Mouse (Mus musculus): ENCODE data around the gene Dtl.

GRCm38 (mm10) chr1:191518911-191519310 is 56.4 kb downstream of the Dtl start:
- TF ChIP-seq POLR2A (IDR thresholded peaks at IDR 0.05; ENCODE audit: borderline replicate concordance, extremely low read depth, insufficient read depth, insufficient read length, poor library complexity, severe bottlenecking) (no peak), CTCF (IDR thresholded peaks at IDR 0.05; ENCODE audit: borderline replicate concordance, extremely low read depth, insufficient read depth, insufficient read length) (no peak)

All from brain, embryonic 14.5 days (tissue).